Mouse (Mus musculus): ENCODE data around the gene Eya3. TPM values are rescaled to one million over a fixed set of nuclear protein-coding genes. Genes with fewer than 3 reads are reported as not detected.
"Not testable (repeated sequence)": the region's sequence is repeated elsewhere in the genome, so short reads cannot be mapped to it uniquely, and the experiment has no call there.

Gene Eya3
- total RNA-seq, 2 experiments from 2014 or later: 27.9 to 28.0 TPM

DNA sequence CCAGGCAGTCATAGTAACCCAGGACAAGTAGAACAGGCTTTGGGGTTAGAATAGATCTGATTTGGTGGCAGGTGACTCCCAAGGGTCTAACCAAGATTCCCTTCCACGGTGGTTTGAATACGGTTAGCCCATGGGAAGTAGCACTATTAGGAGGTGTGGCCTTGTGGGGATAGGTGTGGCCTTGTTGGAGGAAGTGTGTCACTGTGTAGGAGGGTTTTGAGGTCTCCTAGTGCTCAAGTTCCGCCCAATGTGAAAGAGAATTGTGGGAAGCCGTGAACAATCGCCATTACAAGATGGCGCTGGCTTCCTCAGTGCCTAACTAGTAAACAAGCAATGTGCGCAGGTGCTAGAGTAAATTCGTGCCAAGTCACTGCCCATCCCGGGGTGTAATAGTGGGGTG is 98.4 kb downstream of the Eya3 start:
- not testable (repeated sequence) for DNase-seq (ENCODE audit: low spot score in 2 of 2)

GRCm38 (mm10) chr4:132741491-132741890 is 102.7 kb downstream of the Eya3 start:
- DNase-seq (ENCODE audit: low spot score in 2 of 2): no peak

DNA sequence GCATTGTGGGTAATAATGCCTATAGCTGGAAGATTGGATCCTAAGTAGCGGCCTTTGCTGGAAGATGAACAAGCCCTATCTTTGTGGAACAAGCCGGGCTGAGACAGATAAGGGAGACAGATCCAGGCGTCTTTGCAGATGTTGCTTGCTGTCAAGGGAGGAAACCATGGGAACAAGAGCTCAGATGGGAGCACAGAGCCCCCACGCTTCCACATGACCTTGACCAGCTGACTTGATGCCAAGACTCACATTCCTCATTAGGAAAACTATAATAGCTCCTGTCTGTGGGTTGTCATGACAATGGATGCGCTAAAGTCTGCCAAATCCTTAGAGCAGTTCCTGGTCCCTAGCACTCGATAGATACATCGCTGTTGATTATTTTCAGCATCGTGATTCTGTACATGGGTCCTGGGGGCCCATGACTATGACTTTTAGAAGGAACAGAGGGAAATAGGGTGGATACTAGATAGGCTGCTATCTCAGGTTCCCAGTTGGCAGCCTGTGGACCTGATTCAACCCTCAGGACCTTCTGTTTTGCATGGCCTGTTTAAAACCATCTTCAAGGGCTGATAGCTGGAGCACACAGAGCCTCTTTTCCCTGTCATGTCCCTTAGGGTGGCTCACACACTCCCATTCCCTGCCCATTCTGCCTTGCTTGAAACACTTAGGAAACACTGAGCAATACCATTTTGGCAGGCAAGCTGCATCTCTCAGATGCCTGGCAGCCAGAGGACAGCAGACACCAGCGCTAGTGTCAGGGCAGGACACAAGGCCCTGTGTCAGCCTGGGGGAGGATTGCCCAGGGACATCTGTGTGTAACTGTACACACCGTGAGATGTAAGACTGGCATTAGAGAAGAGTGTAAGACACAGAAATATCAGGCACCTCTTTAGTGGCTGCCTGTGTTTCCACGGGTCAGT is 105.5 kb downstream of the Eya3 start:
- DNase-seq (ENCODE audit: low spot score in 2 of 2): peak; percentile 67 to 83

GRCm38 (mm10) chr4:132746911-132747517 is 108.2 kb downstream of the Eya3 start:
- no peak for DNase-seq (ENCODE audit: low spot score in 2 of 2)

GRCm38 (mm10) chr4:132747664-132748259 is 109.0 kb downstream of the Eya3 start:
- no peak for DNase-seq (ENCODE audit: low spot score in 2 of 2)

GRCm38 (mm10) chr4:132748778-132749177 is 110.0 kb downstream of the Eya3 start:
- no peak for DNase-seq (ENCODE audit: low spot score in 2 of 2)

DNA sequence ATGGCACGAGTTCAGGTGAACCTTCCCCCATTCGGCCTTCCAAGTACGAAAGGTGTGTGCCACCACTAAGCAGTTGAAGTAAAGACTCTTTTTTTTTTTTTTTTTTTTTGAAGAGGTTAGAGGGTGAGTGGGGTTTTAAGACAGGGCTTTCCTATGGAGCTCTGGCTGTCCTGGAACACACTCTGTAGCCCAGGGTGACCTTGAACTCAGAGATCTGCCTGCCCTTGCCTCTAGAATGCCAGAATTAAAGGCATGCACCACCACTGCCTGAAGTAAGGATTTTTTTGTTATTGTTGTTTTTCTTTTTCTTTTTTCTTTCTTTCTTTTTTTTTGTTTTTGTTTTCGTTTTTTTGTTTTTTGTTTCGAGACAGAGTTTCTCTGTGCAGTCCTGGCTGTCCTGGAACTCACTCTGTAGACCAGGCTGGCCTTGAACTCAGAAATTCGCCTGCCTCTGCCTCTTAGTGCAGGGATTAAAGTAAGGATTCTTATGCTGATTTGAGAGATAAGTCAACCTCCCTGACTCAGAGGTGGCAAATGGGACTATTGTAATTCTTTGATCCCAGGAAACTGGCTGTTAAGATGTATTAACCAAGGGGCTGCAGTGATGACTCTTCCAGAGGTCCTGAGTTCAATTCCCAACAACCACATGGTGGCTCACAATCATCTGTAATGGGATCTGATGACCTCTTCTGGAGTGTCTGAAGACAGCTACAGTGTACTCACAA is 110.6 kb downstream of the Eya3 start:
- DNase-seq (ENCODE audit: low spot score in 2 of 2): no peak

GRCm38 (mm10) chr4:132752992-132753391 is 114.2 kb downstream of the Eya3 start:
- no peak for DNase-seq (ENCODE audit: low spot score in 2 of 2)

DNA sequence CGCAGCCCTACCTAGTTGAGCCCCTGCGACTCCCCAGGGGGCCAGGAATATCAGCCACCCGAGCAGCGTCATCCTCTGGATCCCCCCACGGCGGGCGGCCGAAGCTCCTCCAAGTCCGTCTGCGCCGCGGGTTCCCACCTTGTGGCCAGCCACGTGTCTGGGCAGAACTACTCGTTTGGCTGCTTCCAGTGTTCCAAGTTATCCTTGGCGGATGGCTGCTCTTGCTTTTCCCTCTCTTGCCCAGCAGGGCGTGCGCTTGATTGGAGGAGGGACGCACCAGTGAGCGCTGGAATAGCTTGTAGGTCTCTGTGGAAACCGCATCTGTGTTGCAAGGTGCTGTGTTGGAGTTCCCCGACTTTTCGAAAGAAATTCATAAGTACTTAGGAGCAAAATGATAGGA is 118.2 kb downstream of the Eya3 start, which contains the start of gene Smpdl3b:
Smpdl3b (minus strand) TSS at position 279 of the 400 bp plus-strand sequence.
- DNase-seq (ENCODE audit: low spot score in 2 of 2): peak; percentile 73 to 79

- peak in 1 of 2 experiments; percentile 20 for DNase-seq (ENCODE audit: low spot score in 2 of 2)
Measured at GRCm38 (mm10) chr4:132757633-132758351, 119.0 kb downstream of the Eya3 start.

- DNase-seq (ENCODE audit: low spot score in 2 of 2): no peak
Measured at GRCm38 (mm10) chr4:132760296-132760695, 121.5 kb downstream of the Eya3 start.

GRCm38 (mm10) chr4:132762602-132763001 is 123.8 kb downstream of the Eya3 start:
- no peak for DNase-seq (ENCODE audit: low spot score in 2 of 2)

GRCm38 (mm10) chr4:132763125-132763524 is 124.3 kb downstream of the Eya3 start:
- DNase-seq (ENCODE audit: low spot score in 2 of 2): not testable (repeated sequence)

- peak; percentile 98 to 100 for DNase-seq (ENCODE audit: low spot score in 2 of 2)
Measured at GRCm38 (mm10) chr4:132767914-132768876, 129.4 kb downstream of the Eya3 start, which contains the start of gene Rpa2. Gene Rpa2, plus strand, starts transcription at chr4:132768332.

DNA sequence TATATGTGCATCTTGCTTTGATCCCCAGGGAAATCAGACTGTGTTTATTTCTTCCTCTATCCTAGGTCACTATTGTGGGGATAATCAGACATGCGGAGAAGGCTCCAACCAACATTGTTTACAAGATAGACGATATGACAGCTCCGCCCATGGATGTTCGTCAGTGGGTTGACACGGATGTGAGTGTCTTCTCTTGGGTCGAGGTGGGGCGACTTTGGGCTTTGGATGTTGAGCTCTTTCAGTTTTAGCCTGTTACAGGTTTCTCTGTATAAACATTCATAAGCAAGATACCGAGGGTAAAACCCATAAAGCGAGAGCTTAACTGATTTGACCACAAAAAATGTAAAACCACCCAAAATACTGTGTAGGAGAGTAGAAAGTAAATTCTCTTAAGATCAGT is 133.0 kb downstream of the Eya3 start:
- DNase-seq (ENCODE audit: low spot score in 2 of 2): no peak

All from layer of hippocampus, adult 18-20 months (tissue).